Mouse (Mus musculus): ENCODE data around the gene S100a5. TPM values are rescaled to one million over a fixed set of nuclear protein-coding genes. Genes with fewer than 3 reads are reported as not detected.

The S100a5 gene
- polyA plus RNA-seq, 1 experiment from 2014 or later, result not detected

- 98% methylated on average over 5 of the region's 5 CpGs for WGBS
- peaks cover 11% of the 10 kb centered on the region for H3K4me1 ChIP-seq (ENCODE audit: control insufficient read depth, insufficient read depth, low read depth, low read length)
These were observed 19.0 kb downstream of the S100a5 start for GRCm38 (mm10) chr3:90627366-90627765.

GRCm38 (mm10) chr3:90627807-90628206 lies 19.5 kb downstream of the S100a5 start:
- Histone ChIP-seq H3K4me2 (ENCODE audit: low read length) (no peak overlapping the region), H3K4me1 (ENCODE audit: control insufficient read depth, insufficient read depth, low read depth, low read length) (peaks cover 11% of the 10 kb centered on the region), H3K36me3 (ENCODE audit: control insufficient read depth, insufficient read depth, low read length) (no peaks in the 10 kb centered on the region), H3K9ac (ENCODE audit: low read depth, low read length) (no peak overlapping the region), H3K27ac (ENCODE audit: low read depth, low read length) (no peak overlapping the region), H3K27me3 (replicated peaks; ENCODE audit: control insufficient read depth, insufficient read depth, low read length) (no peaks in the 10 kb centered on the region), H3K4me3 (ENCODE audit: low read length) (no peak overlapping the region), H3K9me3 (ENCODE audit: control insufficient read depth, low read length) (no peaks in the 10 kb centered on the region)
- 69% methylated on average over 4 of the region's 4 CpGs for WGBS
- 0 out of 2 replicates have a peak, but pooled peaks have one; percentile 48 for ATAC-seq

More at GRCm38 (mm10) chr3:90627366-90627765, 19.0 kb downstream of the S100a5 start:
- ATAC-seq, result no peak
- no peak overlapping the region for H3K4me2 ChIP-seq (ENCODE audit: low read length)
- H3K4me3 ChIP-seq (ENCODE audit: low read length), result no peak overlapping the region
- H3K9me3 ChIP-seq (ENCODE audit: control insufficient read depth, low read length), result no peaks in the 10 kb centered on the region
- H3K9ac ChIP-seq (ENCODE audit: low read depth, low read length), result no peak overlapping the region
- no peaks in the 10 kb centered on the region for H3K36me3 ChIP-seq (ENCODE audit: control insufficient read depth, insufficient read depth, low read length)
- H3K27me3 ChIP-seq (replicated peaks; ENCODE audit: control insufficient read depth, insufficient read depth, low read length), result no peaks in the 10 kb centered on the region
- H3K27ac ChIP-seq (ENCODE audit: low read depth, low read length), result no peak overlapping the region

GRCm38 (mm10) chr3:90629298-90629697 lies 21.0 kb downstream of the S100a5 start:
- H3K4me3 ChIP-seq (ENCODE audit: low read length), result no peak overlapping the region
- WGBS, result 88% methylated on average over 2 of the region's 2 CpGs
- H3K4me1 ChIP-seq (ENCODE audit: control insufficient read depth, insufficient read depth, low read depth, low read length), result no peaks in the 10 kb centered on the region
- no peak for ATAC-seq
- no peaks in the 10 kb centered on the region for H3K27me3 ChIP-seq (replicated peaks; ENCODE audit: control insufficient read depth, insufficient read depth, low read length)
- H3K36me3 ChIP-seq (ENCODE audit: control insufficient read depth, insufficient read depth, low read length), result no peaks in the 10 kb centered on the region
- no peak overlapping the region for H3K9ac ChIP-seq (ENCODE audit: low read depth, low read length)
- no peak overlapping the region for H3K27ac ChIP-seq (ENCODE audit: low read depth, low read length)
- H3K4me2 ChIP-seq (ENCODE audit: low read length), result no peak overlapping the region
- H3K9me3 ChIP-seq (ENCODE audit: control insufficient read depth, low read length), result no peaks in the 10 kb centered on the region

GRCm38 (mm10) chr3:90631984-90632383 lies 23.7 kb downstream of the S100a5 start:
- Histone ChIP-seq H3K27ac (ENCODE audit: low read depth, low read length) (no peak overlapping the region), H3K9ac (ENCODE audit: low read depth, low read length) (no peak overlapping the region), H3K4me1 (ENCODE audit: control insufficient read depth, insufficient read depth, low read depth, low read length) (no peaks in the 10 kb centered on the region), H3K27me3 (replicated peaks; ENCODE audit: control insufficient read depth, insufficient read depth, low read length) (no peaks in the 10 kb centered on the region), H3K4me3 (ENCODE audit: low read length) (no peak overlapping the region), H3K36me3 (ENCODE audit: control insufficient read depth, insufficient read depth, low read length) (no peaks in the 10 kb centered on the region), H3K4me2 (ENCODE audit: low read length) (no peak overlapping the region), H3K9me3 (ENCODE audit: control insufficient read depth, low read length) (no peaks in the 10 kb centered on the region)
- no peak for ATAC-seq
- 89% methylated on average over 2 of the region's 2 CpGs for WGBS

- WGBS, result 79% methylated on average over 1 of the region's 1 CpGs
- Histone ChIP-seq H3K4me2 (ENCODE audit: low read length) (no peak overlapping the region), H3K27me3 (replicated peaks; ENCODE audit: control insufficient read depth, insufficient read depth, low read length) (no peaks in the 10 kb centered on the region), H3K4me3 (ENCODE audit: low read length) (no peak overlapping the region), H3K9ac (ENCODE audit: low read depth, low read length) (no peak overlapping the region), H3K36me3 (ENCODE audit: control insufficient read depth, insufficient read depth, low read length) (no peaks in the 10 kb centered on the region), H3K4me1 (ENCODE audit: control insufficient read depth, insufficient read depth, low read depth, low read length) (no peaks in the 10 kb centered on the region), H3K9me3 (ENCODE audit: control insufficient read depth, low read length) (no peaks in the 10 kb centered on the region), H3K27ac (ENCODE audit: low read depth, low read length) (no peak overlapping the region)
- no peak for ATAC-seq
These were observed 30.4 kb downstream of the S100a5 start for GRCm38 (mm10) chr3:90638511-90639275.

- Histone ChIP-seq H3K4me3 (ENCODE audit: low read length) (no peak overlapping the region), H3K9me3 (ENCODE audit: control insufficient read depth, low read length) (no peaks in the 10 kb centered on the region), H3K36me3 (ENCODE audit: control insufficient read depth, insufficient read depth, low read length) (no peaks in the 10 kb centered on the region), H3K4me1 (ENCODE audit: control insufficient read depth, insufficient read depth, low read depth, low read length) (no peaks in the 10 kb centered on the region), H3K4me2 (ENCODE audit: low read length) (no peak overlapping the region), H3K9ac (ENCODE audit: low read depth, low read length) (no peak overlapping the region), H3K27me3 (replicated peaks; ENCODE audit: control insufficient read depth, insufficient read depth, low read length) (no peaks in the 10 kb centered on the region), H3K27ac (ENCODE audit: low read depth, low read length) (no peak overlapping the region)
- 55% methylated on average over 7 of the region's 7 CpGs for WGBS
- ATAC-seq, result no peak
These were observed 31.3 kb downstream of the S100a5 start for GRCm38 (mm10) chr3:90639511-90640154.

- no peaks in the 10 kb centered on the region for H3K9me3 ChIP-seq (ENCODE audit: control insufficient read depth, low read length)
- H3K27ac ChIP-seq (ENCODE audit: low read depth, low read length), result no peak overlapping the region
- H3K27me3 ChIP-seq (replicated peaks; ENCODE audit: control insufficient read depth, insufficient read depth, low read length), result no peaks in the 10 kb centered on the region
- H3K9ac ChIP-seq (ENCODE audit: low read depth, low read length), result no peak overlapping the region
- WGBS, result 86% methylated on average over 7 of the region's 7 CpGs
- H3K36me3 ChIP-seq (ENCODE audit: control insufficient read depth, insufficient read depth, low read length), result no peaks in the 10 kb centered on the region
- H3K4me2 ChIP-seq (ENCODE audit: low read length), result no peak overlapping the region
- no peak for ATAC-seq
- no peaks in the 10 kb centered on the region for H3K4me1 ChIP-seq (ENCODE audit: control insufficient read depth, insufficient read depth, low read depth, low read length)
- no peak overlapping the region for H3K4me3 ChIP-seq (ENCODE audit: low read length)
These were observed 32.7 kb downstream of the S100a5 start for GRCm38 (mm10) chr3:90640981-90641380.

GRCm38 (mm10) chr3:90644220-90644619 lies 35.9 kb downstream of the S100a5 start:
- no peak for ATAC-seq
- H3K4me3 ChIP-seq (ENCODE audit: low read length), result no peak overlapping the region
- H3K4me2 ChIP-seq (ENCODE audit: low read length), result no peak overlapping the region
- H3K27me3 ChIP-seq (replicated peaks; ENCODE audit: control insufficient read depth, insufficient read depth, low read length), result no peaks in the 10 kb centered on the region
- no peak overlapping the region for H3K27ac ChIP-seq (ENCODE audit: low read depth, low read length)
- 51% methylated on average over 3 of the region's 3 CpGs for WGBS
- no peaks in the 10 kb centered on the region for H3K36me3 ChIP-seq (ENCODE audit: control insufficient read depth, insufficient read depth, low read length)
- no peak overlapping the region for H3K9ac ChIP-seq (ENCODE audit: low read depth, low read length)
- H3K4me1 ChIP-seq (ENCODE audit: control insufficient read depth, insufficient read depth, low read depth, low read length), result no peaks in the 10 kb centered on the region
- no peaks in the 10 kb centered on the region for H3K9me3 ChIP-seq (ENCODE audit: control insufficient read depth, low read length)

- no peaks in the 10 kb centered on the region for H3K27me3 ChIP-seq (replicated peaks; ENCODE audit: control insufficient read depth, insufficient read depth, low read length)
- no peak overlapping the region for H3K4me3 ChIP-seq (ENCODE audit: low read length)
- WGBS, result 81% methylated on average over 1 of the region's 1 CpGs
- no peak for ATAC-seq
- H3K9me3 ChIP-seq (ENCODE audit: control insufficient read depth, low read length), result no peaks in the 10 kb centered on the region
- no peaks in the 10 kb centered on the region for H3K36me3 ChIP-seq (ENCODE audit: control insufficient read depth, insufficient read depth, low read length)
- no peaks in the 10 kb centered on the region for H3K4me1 ChIP-seq (ENCODE audit: control insufficient read depth, insufficient read depth, low read depth, low read length)
- H3K4me2 ChIP-seq (ENCODE audit: low read length), result no peak overlapping the region
- H3K27ac ChIP-seq (ENCODE audit: low read depth, low read length), result no peak overlapping the region
- H3K9ac ChIP-seq (ENCODE audit: low read depth, low read length), result no peak overlapping the region
These were observed 39.0 kb downstream of the S100a5 start for GRCm38 (mm10) chr3:90647291-90647690.

All from hindbrain, embryonic 16.5 days (tissue).